Mouse (Mus musculus): ENCODE measurements around the gene C1qtnf4.

DNA sequence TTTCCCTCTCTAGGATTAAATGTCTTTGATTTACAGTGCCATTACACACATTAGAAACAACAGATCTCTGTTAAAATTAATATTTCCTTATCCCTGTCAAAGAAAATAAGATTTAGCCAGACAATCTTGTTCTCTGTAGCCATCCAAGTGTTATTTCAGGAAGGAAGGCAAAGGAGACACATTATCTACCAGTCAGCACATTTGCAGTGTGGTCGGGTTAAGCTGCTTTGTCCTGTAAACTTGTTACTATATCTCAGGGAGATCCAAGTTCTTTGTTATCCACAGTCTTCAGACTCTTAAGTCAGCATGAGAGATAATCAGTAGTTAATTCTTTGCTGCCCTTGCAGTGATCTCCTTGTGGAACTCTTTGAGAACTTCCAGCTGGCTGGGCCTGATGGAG lies 25.2 kb downstream of the C1qtnf4 start:
- TF ChIP-seq ELF1 (IDR thresholded peaks at IDR 0.05; ENCODE audit: low read depth, low read length): no peak
- TF ChIP-seq POLR2A (IDR thresholded peaks at IDR 0.05; ENCODE audit: low read depth, low read length): no peak
- TF ChIP-seq HCFC1 (IDR thresholded peaks at IDR 0.05; ENCODE audit: low read depth, low read length): no peak
- no peak for TF ChIP-seq BHLHE40 (IDR thresholded peaks at IDR 0.05; ENCODE audit: low read depth, low read length)
- TF ChIP-seq EP300 (IDR thresholded peaks at IDR 0.05; ENCODE audit: low read length): no peak
- no peak for TF ChIP-seq CTCF (conservative IDR thresholded peaks at IDR 0.05 in 1 of 2, IDR thresholded peaks at IDR 0.05 in 1 of 2; ENCODE audit: low read depth in 2 of 2, low read length in 2 of 2)
- TF ChIP-seq ZKSCAN1 (IDR thresholded peaks at IDR 0.05; ENCODE audit: borderline replicate concordance, low read depth, low read length): no peak
- no peak for TF ChIP-seq E2F4 (IDR thresholded peaks at IDR 0.05; ENCODE audit: insufficient replicate concordance, low read depth, low read length)
- TF ChIP-seq POLR2AphosphoS2 (IDR thresholded peaks at IDR 0.05; ENCODE audit: low read depth, low read length): no peak
- no peak for TF ChIP-seq PAX5 (IDR thresholded peaks at IDR 0.05; ENCODE audit: low read length)
